Mouse (Mus musculus) thymus, adult 2 months (tissue): Measurements from ENCODE around the gene Ier5. TPM values are rescaled to one million over a fixed set of nuclear protein-coding genes. Genes with fewer than 3 reads are reported as not detected.
A peak's percentile ranks its signal among the peaks of the same experiment; 100 is the strongest.

Source experiments
- DNase-seq: peaks from one replicate; pipeline ENCODE4 v3.0.0; 2021
- H3K27ac ChIP-seq: fragments of 200-500 bp; 2 replicates; pipeline ENCODE4 v1.5.1; 2012; ENCODE audit warnings: low read length, control low read depth; ENCODE audit not compliant: control insufficient read depth, insufficient read depth
- H3K27me3 ChIP-seq: fragments of 200-500 bp; 2 replicates; pipeline ENCODE4 v1.6.1; 2012; ENCODE audit warnings: mild to moderate bottlenecking, low read length, moderate library complexity, mixed read lengths; ENCODE audit not compliant: control insufficient read depth, insufficient read depth
- H3K36me3 ChIP-seq: fragments of 200-500 bp; 2 replicates; pipeline ENCODE4 v1.6.1; 2012; ENCODE audit warnings: mild to moderate bottlenecking, low read length, moderate library complexity; ENCODE audit not compliant: control insufficient read depth, insufficient read depth
- H3K4me1 ChIP-seq: fragments of 200-500 bp; replicated peaks from 2 replicates; pipeline ENCODE4 v1.6.1; 2012; ENCODE audit warnings: low read length; ENCODE audit not compliant: control insufficient read depth, insufficient read depth
- H3K4me3 ChIP-seq: fragments of 200-500 bp; 2 replicates; pipeline ENCODE4 v1.5.1; 2012; ENCODE audit warnings: mild to moderate bottlenecking, low read length, control low read depth, moderate library complexity; ENCODE audit not compliant: control insufficient read depth, insufficient read depth
- CTCF ChIP-seq: fragments of 200-500 bp; IDR thresholded peaks from 2 replicates; pipeline ENCODE4 v1.5.1; 2012; ENCODE audit warnings: mild to moderate bottlenecking, control low read depth, low read length, moderate library complexity, borderline replicate concordance; ENCODE audit not compliant: control insufficient read depth, poor library complexity, insufficient read depth; ENCODE audit errors: extremely low read depth
- POLR2A ChIP-seq: fragments of 200-500 bp; IDR thresholded peaks from 2 replicates; pipeline ENCODE4 v1.6.1; 2012; ENCODE audit warnings: mild to moderate bottlenecking, low read length, control low read depth, moderate library complexity; ENCODE audit not compliant: control insufficient read depth, poor library complexity, insufficient read depth; ENCODE audit errors: extremely low read depth
- WGBS: fragments of 180-500 bp; shearing (Covaris S2); methylation state at CpG from one replicate; pipeline ENCODE4 v1.1.7; 2018; 5-methylcytosine and 5-hydroxymethylcytosine counted together
- polyA plus RNA-seq: library from polyadenylated mRNA; depleted of rRNA; stranded (reverse); fragments of >200 nt; gene quantifications from 2 replicates; pipeline ENCODE4 v1.2.3, GENCODE M21; 2012

Gene Ier5
- polyA plus RNA-seq, 1 experiment, result 37.2 TPM

DNA sequence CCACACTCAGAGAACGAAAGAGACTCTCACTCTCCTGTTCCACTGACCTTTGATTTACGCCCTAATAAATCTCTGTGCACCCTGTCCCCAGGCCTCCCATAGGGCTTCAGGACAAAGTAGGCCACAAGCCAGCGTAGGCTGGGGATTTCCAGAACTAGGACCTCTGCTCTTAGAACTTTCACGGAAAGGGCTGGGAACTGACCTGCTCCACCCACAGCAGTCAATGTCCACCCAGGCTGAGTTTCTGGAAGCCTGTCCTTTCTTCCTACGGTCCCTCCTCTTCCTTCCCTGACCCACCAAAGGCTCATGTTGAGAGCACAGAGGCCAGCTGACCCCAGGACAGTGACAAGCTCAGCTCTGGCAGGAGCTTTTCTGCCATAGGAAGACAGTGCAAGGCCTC, 35.3 kb downstream of the Ier5 start:
- no peak for DNase-seq
- peaks cover 24% of the 10 kb centered on the region for H3K4me1 ChIP-seq
- H3K27me3 ChIP-seq, result no peaks in the 10 kb centered on the region
- TF ChIP-seq POLR2A, result no peak
- no peak for TF ChIP-seq CTCF
- H3K4me3 ChIP-seq, result no peak overlapping the region
- WGBS, result 96% methylated on average over 5 of the region's 5 CpGs
- H3K27ac ChIP-seq, result no peak overlapping the region
- no peaks in the 10 kb centered on the region for H3K36me3 ChIP-seq

DNA sequence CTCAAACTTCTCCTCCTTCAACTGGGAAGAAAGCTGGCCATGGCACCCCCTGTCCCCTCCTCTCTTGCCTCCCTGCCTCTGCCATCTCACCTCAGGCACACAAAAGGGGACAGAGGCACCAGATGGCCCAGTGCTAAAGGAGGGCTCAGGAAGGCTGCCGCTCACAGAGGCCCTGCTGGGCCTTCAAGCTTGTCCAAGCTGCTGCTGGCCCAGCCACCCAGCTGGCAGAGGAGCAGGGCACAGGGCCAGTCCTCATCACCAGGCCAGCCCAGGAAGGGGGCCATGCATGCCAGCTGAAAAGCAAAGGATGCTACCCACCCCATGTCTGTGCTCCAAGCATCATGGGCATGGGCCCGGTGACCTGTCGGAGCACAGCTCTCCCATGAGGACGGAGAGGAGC, 36.5 kb downstream of the Ier5 start:
- Histone ChIP-seq H3K27me3 (no peaks in the 10 kb centered on the region), H3K36me3 (no peaks in the 10 kb centered on the region), H3K4me1 (peaks cover 27% of the 10 kb centered on the region), H3K4me3 (no peak overlapping the region), H3K27ac (no peak overlapping the region)
- 99% methylated on average over 4 of the region's 4 CpGs for WGBS
- no peak for DNase-seq
- TF ChIP-seq CTCF (no peak), POLR2A (no peak)

DNA sequence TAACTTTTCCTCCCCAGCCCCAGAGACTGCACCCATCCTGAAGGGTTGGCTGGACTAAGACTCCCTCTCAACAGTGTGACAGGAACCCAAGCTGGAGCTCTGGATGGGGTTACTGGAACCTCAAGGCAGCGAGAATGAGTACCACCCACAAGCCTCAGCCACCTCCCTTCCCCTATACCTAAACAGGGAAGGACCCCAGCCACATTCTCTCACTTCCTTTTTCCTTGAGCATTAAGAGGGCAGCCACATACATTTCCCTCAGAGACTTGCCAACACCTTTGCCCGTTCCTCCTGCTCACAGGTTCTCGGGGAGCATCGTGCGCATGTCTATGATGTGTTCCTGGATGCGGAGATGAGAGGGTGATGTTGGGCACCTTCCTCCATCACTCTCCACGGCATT, 37.4 kb downstream of the Ier5 start:
- H3K27ac ChIP-seq, result no peak overlapping the region
- TF ChIP-seq POLR2A, result no peak
- no peak for TF ChIP-seq CTCF
- WGBS, result 28% methylated on average over 7 of the region's 7 CpGs
- no peaks in the 10 kb centered on the region for H3K36me3 ChIP-seq
- DNase-seq, result no peak
- no peak overlapping the region for H3K4me3 ChIP-seq
- H3K27me3 ChIP-seq, result no peaks in the 10 kb centered on the region
- peaks cover 27% of the 10 kb centered on the region for H3K4me1 ChIP-seq

- no peaks in the 10 kb centered on the region for H3K27me3 ChIP-seq
- no peak overlapping the region for H3K27ac ChIP-seq
- DNase-seq, result no peak
- WGBS, result 93% methylated on average over 17 of the region's 17 CpGs
- no peak for TF ChIP-seq POLR2A
- TF ChIP-seq CTCF, result no peak
- no peaks in the 10 kb centered on the region for H3K36me3 ChIP-seq
- H3K4me3 ChIP-seq, result no peak overlapping the region
- H3K4me1 ChIP-seq, result peaks cover 29% of the 10 kb centered on the region
These were observed 38.3 kb downstream of the Ier5 start for GRCm38 (mm10) chr1:155060832-155061801.

DNA sequence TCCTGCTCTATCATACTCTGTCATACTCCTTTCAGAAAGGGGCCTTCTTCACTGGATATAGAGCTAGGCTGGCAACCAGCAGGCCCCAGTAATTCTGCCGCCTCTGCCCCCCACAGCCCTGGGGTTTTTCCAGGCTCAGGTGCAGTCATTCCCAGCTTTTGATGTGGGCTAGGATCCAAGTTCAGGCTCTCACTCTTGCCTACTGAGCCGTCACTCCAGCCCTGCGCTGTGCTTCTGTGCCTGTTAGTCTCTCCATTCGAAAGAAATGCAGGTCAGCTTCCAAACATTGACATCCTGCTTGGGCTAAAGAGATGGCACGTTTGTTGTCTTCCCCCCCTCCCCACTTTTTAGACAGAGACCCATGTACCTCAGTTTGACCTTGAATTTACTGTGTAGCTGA, 39.2 kb downstream of the Ier5 start:
- Histone ChIP-seq H3K27me3 (no peaks in the 10 kb centered on the region), H3K27ac (no peak overlapping the region), H3K4me3 (no peak overlapping the region), H3K36me3 (no peaks in the 10 kb centered on the region), H3K4me1 (peaks cover 29% of the 10 kb centered on the region)
- no peak for TF ChIP-seq CTCF
- TF ChIP-seq POLR2A, result no peak
- no peak for DNase-seq
- 82% methylated on average over 5 of the region's 5 CpGs for WGBS

- Histone ChIP-seq H3K4me1 (peaks cover 29% of the 10 kb centered on the region), H3K4me3 (peak overlapping the region; percentile 29), H3K27ac (no peak overlapping the region), H3K36me3 (no peaks in the 10 kb centered on the region), H3K27me3 (no peaks in the 10 kb centered on the region)
- TF ChIP-seq POLR2A (no peak), CTCF (no peak)
- WGBS, result 3% methylated on average over 14 of the region's 14 CpGs
- DNase-seq, result peak; percentile 77
These were observed 39.9 kb downstream of the Ier5 start for GRCm38 (mm10) chr1:155059505-155059904.
